Mouse (Mus musculus) heart, embryonic 14.5 days (tissue): ENCODE data around the gene Ralgapa2. TPM values are rescaled to one million over a fixed set of nuclear protein-coding genes. Genes with fewer than 3 reads are reported as not detected.

Experiments used
- ATAC-seq: fragments of 200-750 bp; cut with Nextera tagmentation; 2 replicates; pipeline ENCODE4 v1.8.0; 2017; ENCODE audit warnings: low read depth, moderate TSS enrichment; ENCODE audit not compliant: insufficient number of reproducible peaks, insufficient read depth, low FRiP score
- H3K27ac ChIP-seq, 2 experiments: fragments of 200-500 bp in 1 of 2; fragments of 300-500 bp in 1 of 2; sonication (generic) in 1 of 2; replicated peaks in 1 of 2; 2 replicates each; pipeline ENCODE4 v1.5.1; 2012 to 2014; ENCODE audit warnings: low read depth in 2 of 2, low read length in 2 of 2, control low read depth in 1 of 2, mild to moderate bottlenecking in 1 of 2, mixed read lengths in 1 of 2; ENCODE audit not compliant: control insufficient read depth in 1 of 2, insufficient read depth in 1 of 2
- H3K27me3 ChIP-seq: fragments of 300-500 bp; sonication (generic); 2 replicates; pipeline ENCODE4 v1.6.1; 2014; ENCODE audit warnings: mild to moderate bottlenecking, low read length, control low read depth; ENCODE audit not compliant: control insufficient read depth, insufficient read depth
- H3K36me3 ChIP-seq: fragments of 300-500 bp; sonication (generic); 2 replicates; pipeline ENCODE4 v1.6.1; 2014; ENCODE audit warnings: mild to moderate bottlenecking, control low read depth, low read length, mixed read lengths; ENCODE audit not compliant: control insufficient read depth, insufficient read depth
- H3K4me1 ChIP-seq, 2 experiments: fragments of 200-500 bp in 1 of 2; fragments of 300-500 bp in 1 of 2; sonication (generic) in 1 of 2; 2 replicates each; pipeline ENCODE4 v1.6.1; 2012 to 2014; ENCODE audit warnings: low read length in 2 of 2, control low read depth in 1 of 2, mixed read lengths in 1 of 2; ENCODE audit not compliant: control insufficient read depth in 2 of 2, insufficient read depth in 2 of 2
- H3K4me2 ChIP-seq: fragments of 300-500 bp; sonication (generic); 2 replicates; pipeline ENCODE4 v1.6.1; 2014; ENCODE audit warnings: mild to moderate bottlenecking, low read length
- H3K4me3 ChIP-seq, 2 experiments: fragments of 200-500 bp in 1 of 2; fragments of 300-500 bp in 1 of 2; sonication (generic) in 1 of 2; 2 replicates each; pipeline ENCODE4 v1.5.1; 2012 to 2014; ENCODE audit warnings: low read length in 2 of 2, mild to moderate bottlenecking in 2 of 2, control low read depth in 1 of 2, low read depth in 1 of 2, moderate library complexity in 1 of 2; ENCODE audit not compliant: control insufficient read depth in 1 of 2, insufficient read depth in 1 of 2
- H3K9ac ChIP-seq: fragments of 300-500 bp; sonication (generic); 2 replicates; pipeline ENCODE4 v1.6.1; 2014; ENCODE audit warnings: mild to moderate bottlenecking, low read length
- H3K9me3 ChIP-seq: fragments of 300-500 bp; sonication (generic); 2 replicates; pipeline ENCODE4 v1.6.1; 2016; ENCODE audit warnings: low read length, control low read depth; ENCODE audit not compliant: control insufficient read depth
- WGBS: fragments of 180-500 bp; shearing (Covaris S2); extraction: QIAGEN DNeasy Blood & Tissue Kit; methylation state at CpG from one replicate; pipeline ENCODE4 v1.1.7; 2014; 5-methylcytosine and 5-hydroxymethylcytosine counted together
- polyA plus RNA-seq: library from polyadenylated mRNA; unstranded; fragments of >200 nt; fragmentation: Nextera tagmentation; extraction: Ambion mirVana; gene quantifications from 2 replicates; pipeline ENCODE4 v1.2.1, GENCODE M21; 2014

Gene Ralgapa2
- polyA plus RNA-seq, 1 experiment from 2014 or later, result 11.0 TPM

DNA sequence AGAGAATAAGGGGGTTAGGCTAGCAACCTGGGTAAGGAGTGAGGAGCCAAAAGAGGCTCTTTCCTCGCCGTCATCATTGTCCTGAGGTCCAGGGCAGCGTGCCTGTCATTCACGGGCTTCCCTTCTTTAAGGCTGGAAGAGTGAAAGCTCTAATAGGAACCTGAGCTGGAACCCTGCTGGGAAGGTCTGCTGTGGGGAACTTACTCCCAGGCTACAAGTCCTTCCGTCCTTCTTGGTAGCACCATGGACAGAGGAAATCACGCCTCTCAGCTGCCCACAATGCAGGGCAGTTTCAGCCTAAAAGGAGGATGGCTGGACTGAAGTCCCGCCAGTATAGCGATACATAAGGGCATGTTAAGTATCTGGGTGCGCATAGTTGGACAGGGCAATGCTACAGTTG is 285.7 kb downstream of the Ralgapa2 start:
- Histone ChIP-seq H3K9ac (no peak overlapping the region), H3K27ac (no peak overlapping the region), H3K4me2 (no peak overlapping the region), H3K9me3 (no peaks in the 10 kb centered on the region), H3K4me1 (peaks cover 0 to 20% of the 10 kb centered on the region in 2 experiments; a peak in 3 of 4 replicates), H3K4me3 (no peak overlapping the region), H3K27me3 (peaks cover 78% of the 10 kb centered on the region), H3K36me3 (no peaks in the 10 kb centered on the region)
- ATAC-seq, result no peak
- 5% methylated on average over 9 of the region's 9 CpGs for WGBS

- H3K4me3 ChIP-seq, result no peak overlapping the region
- peaks cover 0 to 27% of the 10 kb centered on the region in 2 experiments; a peak in 3 of 4 replicates for H3K4me1 ChIP-seq
- no peak overlapping the region for H3K27ac ChIP-seq
- 17% methylated on average over 6 of the region's 6 CpGs for WGBS
- ATAC-seq, result no peak
- H3K4me2 ChIP-seq, result no peak overlapping the region
- H3K36me3 ChIP-seq, result no peaks in the 10 kb centered on the region
- H3K27me3 ChIP-seq, result peaks cover 84% of the 10 kb centered on the region
- H3K9me3 ChIP-seq, result no peaks in the 10 kb centered on the region
- H3K9ac ChIP-seq, result no peak overlapping the region
Observed at GRCm38 (mm10) chr2:146225818-146226217, 286.3 kb downstream of the Ralgapa2 start.

DNA sequence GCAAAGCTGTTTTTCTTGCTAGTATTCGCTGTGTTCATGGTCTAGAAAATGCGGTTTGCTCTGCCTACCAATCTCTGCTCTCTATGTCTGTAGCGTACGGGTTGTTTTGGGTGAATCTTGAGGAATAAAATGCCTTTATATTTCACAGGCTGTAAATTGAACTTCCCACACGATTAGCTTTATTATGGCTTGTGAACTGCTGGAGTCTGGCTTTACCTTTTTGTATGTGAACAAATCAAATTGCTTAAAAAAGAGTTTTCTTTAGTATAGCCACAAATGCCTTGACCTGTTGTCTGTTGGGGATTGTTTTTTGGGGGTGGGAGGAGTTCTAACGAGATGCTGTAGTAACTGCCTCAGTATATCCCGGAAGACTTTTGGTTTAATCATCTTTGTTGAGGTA is 288.0 kb downstream of the Ralgapa2 start:
- peaks cover 0 to 28% of the 10 kb centered on the region in 2 experiments; a peak in 3 of 4 replicates for H3K4me1 ChIP-seq
- no peak for ATAC-seq
- no peak overlapping the region for H3K9ac ChIP-seq
- H3K36me3 ChIP-seq, result no peaks in the 10 kb centered on the region
- no peak overlapping the region for H3K4me2 ChIP-seq
- peaks cover 98% of the 10 kb centered on the region for H3K27me3 ChIP-seq
- H3K4me3 ChIP-seq, result no peak overlapping the region
- no peaks in the 10 kb centered on the region for H3K9me3 ChIP-seq
- 18% methylated on average over 7 of the region's 7 CpGs for WGBS
- no peak overlapping the region for H3K27ac ChIP-seq

- peak overlapping the region; percentile 94 for H3K4me2 ChIP-seq
- H3K27me3 ChIP-seq, result peaks cover 97% of the 10 kb centered on the region
- H3K27ac ChIP-seq, result no peak overlapping the region
- no peaks in the 10 kb centered on the region for H3K9me3 ChIP-seq
- H3K9ac ChIP-seq, result no peak overlapping the region
- WGBS, result 1% methylated on average over 69 of the region's 75 CpGs
- H3K4me1 ChIP-seq, result peaks cover 2 to 32% of the 10 kb centered on the region in 2 experiments; a peak in 3 of 4 replicates
- H3K36me3 ChIP-seq, result no peaks in the 10 kb centered on the region
- no peak for ATAC-seq
- peak overlapping the region; percentile 46 to 52 for H3K4me3 ChIP-seq
Observed at GRCm38 (mm10) chr2:146223176-146223905, 288.8 kb downstream of the Ralgapa2 start.

DNA sequence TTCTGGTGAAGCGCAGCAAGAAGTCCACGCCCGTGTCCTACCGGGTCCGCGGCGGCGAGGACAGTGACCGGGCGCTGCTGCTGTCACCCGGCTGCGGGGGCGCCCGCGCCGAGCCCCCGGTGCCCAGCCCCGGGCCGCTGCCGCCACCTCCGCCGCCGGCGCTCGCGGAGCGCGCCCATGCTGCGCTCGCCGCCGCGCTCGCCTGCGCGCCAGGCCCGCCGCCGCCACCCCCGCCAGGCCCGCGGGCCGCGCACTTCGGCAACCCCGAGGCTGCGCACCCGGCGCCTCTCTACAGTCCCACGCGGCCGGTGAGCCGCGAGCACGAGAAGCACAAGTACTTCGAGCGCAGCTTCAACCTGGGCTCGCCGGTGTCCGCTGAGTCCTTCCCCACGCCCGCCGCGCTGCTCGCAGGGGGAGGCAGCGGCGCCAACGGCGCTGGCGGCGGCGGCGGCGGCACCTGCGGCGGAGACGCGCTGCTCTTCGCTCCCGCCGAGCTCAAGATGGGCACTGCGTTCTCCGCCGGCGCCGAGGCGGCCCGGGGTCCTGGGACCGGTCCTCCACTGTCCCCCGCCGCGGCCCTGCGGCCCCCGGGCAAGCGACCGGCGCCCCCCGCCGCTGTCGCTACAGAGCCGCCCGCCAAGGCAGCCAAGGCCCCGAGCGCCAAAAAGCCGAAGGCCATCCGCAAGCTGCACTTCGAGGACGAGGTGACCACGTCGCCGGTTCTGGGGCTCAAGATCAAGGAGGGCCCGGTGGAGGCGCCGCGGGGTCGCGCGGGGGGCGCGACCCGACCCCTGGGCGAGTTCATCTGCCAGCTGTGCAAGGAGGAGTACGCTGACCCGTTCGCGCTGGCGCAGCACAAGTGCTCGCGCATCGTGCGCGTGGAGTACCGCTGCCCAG is 289.6 kb downstream of the Ralgapa2 start:
- H3K9me3 ChIP-seq, result no peaks in the 10 kb centered on the region
- ATAC-seq, result no peak
- H3K9ac ChIP-seq, result no peak overlapping the region
- H3K4me3 ChIP-seq, result peak overlapping the region; percentile 46 to 52
- no peaks in the 10 kb centered on the region for H3K36me3 ChIP-seq
- peaks cover 10 to 40% of the 10 kb centered on the region in 2 experiments for H3K4me1 ChIP-seq
- under 1% methylated on average over 98 of the region's 133 CpGs for WGBS
- peak overlapping the region; percentile 94 for H3K4me2 ChIP-seq
- no peak overlapping the region for H3K27ac ChIP-seq
- peaks cover 97% of the 10 kb centered on the region for H3K27me3 ChIP-seq

DNA sequence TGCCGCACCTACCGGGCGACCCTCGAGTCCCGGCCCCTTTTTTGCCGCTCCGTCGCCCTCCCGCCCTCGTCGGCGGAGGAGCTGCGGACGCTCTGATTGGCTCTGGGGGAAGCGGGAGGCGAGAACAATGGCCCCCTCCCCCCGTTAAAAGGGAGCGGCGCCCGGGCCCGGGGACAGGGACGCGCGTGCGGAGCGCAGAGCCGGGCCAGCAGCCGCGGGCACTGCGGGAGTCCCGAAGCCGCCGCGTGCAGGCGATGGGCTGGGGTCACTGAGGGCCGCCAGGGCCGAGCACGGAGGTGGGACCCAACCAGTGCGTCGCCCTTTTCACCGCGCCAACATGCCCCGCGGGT is 290.2 kb downstream of the Ralgapa2 start:
- Histone ChIP-seq H3K27me3 (peaks cover 93% of the 10 kb centered on the region), H3K36me3 (no peaks in the 10 kb centered on the region), H3K27ac (no peak overlapping the region), H3K4me2 (peak overlapping the region; percentile 94), H3K9ac (no peak overlapping the region), H3K4me1 (peaks cover 15 to 44% of the 10 kb centered on the region in 2 experiments), H3K9me3 (no peaks in the 10 kb centered on the region), H3K4me3 (peak overlapping the region; percentile 46 to 52)
- ATAC-seq, result 0 out of 2 replicates have a peak, but pooled peaks have one; percentile 5
- under 1% methylated on average over 44 of the region's 44 CpGs for WGBS

GRCm38 (mm10) chr2:146221076-146221928 is 290.8 kb downstream of the Ralgapa2 start, which contains the start of gene Insm1:
Insm1 (plus strand) TSS chr2:146221921.
- peaks cover 15 to 44% of the 10 kb centered on the region in 2 experiments for H3K4me1 ChIP-seq
- peak within 1 kb of the TSS; percentile 46 to 52 for H3K4me3 ChIP-seq
- H3K9ac ChIP-seq, result no peak within 1 kb of the TSS
- WGBS, result under 1% methylated on average over 67 of the region's 86 CpGs
- 0 out of 2 replicates have a peak, but pooled peaks have one; percentile 10 for ATAC-seq
- no peak within 1 kb of the TSS for H3K27ac ChIP-seq
- peak within 1 kb of the TSS; percentile 94 for H3K4me2 ChIP-seq
- H3K9me3 ChIP-seq, result no peaks in the 10 kb centered on the region
- peaks cover 91% of the 10 kb centered on the region for H3K27me3 ChIP-seq
- H3K36me3 ChIP-seq, result no peaks in the 10 kb centered on the region
